Mouse (Mus musculus) liver, embryonic 16.5 days (tissue): ENCODE results near the gene Grk4. TPM values are rescaled to one million over a fixed set of nuclear protein-coding genes. Genes with fewer than 3 reads are reported as not detected.

Experiments
- ATAC-seq: fragments of 200-750 bp; cut with Nextera tagmentation; 2 replicates; pipeline ENCODE4 v1.8.0; 2017; ENCODE audit warnings: low read depth, mild to moderate bottlenecking, moderate number of reproducible peaks, moderate library complexity
- H3K27ac ChIP-seq: fragments of 300-500 bp; sonication (generic); 2 replicates; pipeline ENCODE4 v1.5.1; 2014; ENCODE audit warnings: mild to moderate bottlenecking, low read length
- H3K27me3 ChIP-seq: fragments of 300-500 bp; sonication (generic); 2 replicates; pipeline ENCODE4 v1.6.1; 2014; ENCODE audit warnings: low read depth, low read length, mixed read lengths; ENCODE audit not compliant: control insufficient read depth, insufficient read depth
- H3K36me3 ChIP-seq: fragments of 300-500 bp; sonication (generic); 2 replicates; pipeline ENCODE4 v1.6.1; 2014; ENCODE audit warnings: mild to moderate bottlenecking; ENCODE audit not compliant: control insufficient read depth, insufficient read depth
- H3K4me1 ChIP-seq: fragments of 300-500 bp; sonication (generic); 2 replicates; pipeline ENCODE4 v1.6.1; 2014; ENCODE audit warnings: low read depth, low read length, mixed read lengths; ENCODE audit not compliant: control insufficient read depth
- H3K4me2 ChIP-seq: fragments of 300-500 bp; sonication (generic); 2 replicates; pipeline ENCODE4 v1.6.1; 2014; ENCODE audit warnings: low read depth, low read length, mixed read lengths
- H3K4me3 ChIP-seq: fragments of 300-500 bp; sonication (generic); 2 replicates; pipeline ENCODE4 v1.5.1; 2014; ENCODE audit warnings: low read depth, mild to moderate bottlenecking, low read length
- H3K9ac ChIP-seq: fragments of 300-500 bp; sonication (generic); 2 replicates; pipeline ENCODE4 v1.6.1; 2014; ENCODE audit warnings: low read depth, low read length
- H3K9me3 ChIP-seq: fragments of 300-500 bp; sonication (generic); replicated peaks from 2 replicates; pipeline ENCODE4 v1.6.1; 2016; ENCODE audit warnings: low read length; ENCODE audit not compliant: control insufficient read depth
- WGBS: fragments of 180-500 bp; shearing (Covaris S2); extraction: QIAGEN DNeasy Blood & Tissue Kit; methylation state at CpG from one replicate; pipeline ENCODE4 v1.1.7; 2014; ENCODE audit not compliant: insufficient replicate concordance; 5-methylcytosine and 5-hydroxymethylcytosine counted together
- polyA plus RNA-seq: library from polyadenylated mRNA; unstranded; fragments of >200 nt; fragmentation: Nextera tagmentation; extraction: Ambion mirVana; gene quantifications from 2 replicates; pipeline ENCODE4 v1.2.1, GENCODE M21; 2015

Grk4 gene
- polyA plus RNA-seq, 1 experiment from 2014 or later: 0.91 TPM

GRCm38 (mm10) chr5:34642932-34643331 is 17.2 kb upstream of the Grk4 start:
- Histone ChIP-seq H3K4me2 (no peak overlapping the region), H3K27ac (no peak overlapping the region), H3K4me3 (no peak overlapping the region), H3K36me3 (peaks cover 28% of the 10 kb centered on the region), H3K9me3 (no peaks in the 10 kb centered on the region), H3K4me1 (peaks cover under 1% of the 10 kb centered on the region; the same call in 1 of the 2 replicates), H3K9ac (no peak overlapping the region), H3K27me3 (no peaks in the 10 kb centered on the region)
- ATAC-seq: peak; percentile 61
- WGBS: 76% methylated on average over 5 of the region's 5 CpGs

GRCm38 (mm10) chr5:34647581-34647980 is 12.6 kb upstream of the Grk4 start:
- ATAC-seq: peak; percentile 50; the same call in 1 of the 2 replicates
- H3K4me2 ChIP-seq: no peak overlapping the region
- peaks cover 42% of the 10 kb centered on the region for H3K36me3 ChIP-seq
- H3K27ac ChIP-seq: no peak overlapping the region
- no peak overlapping the region for H3K4me3 ChIP-seq
- no peaks in the 10 kb centered on the region for H3K9me3 ChIP-seq
- no peaks in the 10 kb centered on the region for H3K27me3 ChIP-seq
- 37% methylated on average over 4 of the region's 4 CpGs for WGBS
- H3K9ac ChIP-seq: no peak overlapping the region
- no peaks in the 10 kb centered on the region for H3K4me1 ChIP-seq

GRCm38 (mm10) chr5:34652961-34653360 is 7.2 kb upstream of the Grk4 start:
- H3K4me3 ChIP-seq: no peak overlapping the region
- peaks cover 37% of the 10 kb centered on the region for H3K36me3 ChIP-seq
- WGBS: 44% methylated on average over 5 of the region's 5 CpGs
- no peaks in the 10 kb centered on the region for H3K9me3 ChIP-seq
- H3K27ac ChIP-seq: no peak overlapping the region
- ATAC-seq: no peak
- peaks cover 5% of the 10 kb centered on the region for H3K4me1 ChIP-seq
- H3K27me3 ChIP-seq: no peaks in the 10 kb centered on the region
- no peak overlapping the region for H3K9ac ChIP-seq
- H3K4me2 ChIP-seq: no peak overlapping the region

- Histone ChIP-seq H3K4me1 (peaks cover 11% of the 10 kb centered on the region), H3K27ac (no peak overlapping the region), H3K4me3 (no peak overlapping the region), H3K4me2 (no peak overlapping the region), H3K9ac (no peak overlapping the region), H3K9me3 (no peaks in the 10 kb centered on the region), H3K36me3 (peaks cover 24% of the 10 kb centered on the region), H3K27me3 (no peaks in the 10 kb centered on the region)
- WGBS: 81% methylated on average over 9 of the region's 9 CpGs
- no peak for ATAC-seq
These were observed 5.3 kb upstream of the Grk4 start for GRCm38 (mm10) chr5:34654881-34655280.

DNA sequence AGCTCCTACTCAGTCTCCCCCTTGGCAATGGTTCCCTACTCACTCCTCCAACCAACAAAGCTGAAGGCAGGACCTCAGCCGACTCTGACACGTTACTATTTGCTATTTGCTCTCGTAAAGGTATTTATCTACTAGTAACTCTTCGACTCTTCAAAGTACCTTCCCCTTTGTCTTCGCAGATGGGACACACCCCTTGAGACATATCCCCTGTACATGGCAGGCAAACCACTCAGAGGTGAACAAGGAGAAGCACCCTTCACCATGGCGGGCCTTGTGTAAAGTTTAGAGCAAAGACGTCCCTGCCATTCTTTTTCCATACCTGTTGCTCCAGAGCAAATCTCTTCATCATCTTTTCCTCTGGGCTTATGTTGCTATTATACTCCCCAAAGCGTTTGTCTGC is 2.6 kb upstream of the Grk4 start:
- H3K27ac ChIP-seq: no peak overlapping the region
- H3K27me3 ChIP-seq: no peaks in the 10 kb centered on the region
- no peak overlapping the region for H3K9ac ChIP-seq
- peaks cover 17% of the 10 kb centered on the region for H3K4me1 ChIP-seq
- ATAC-seq: no peak
- H3K36me3 ChIP-seq: peaks cover 12% of the 10 kb centered on the region
- WGBS: 82% methylated on average over 8 of the region's 8 CpGs
- no peaks in the 10 kb centered on the region for H3K9me3 ChIP-seq
- H3K4me3 ChIP-seq: no peak overlapping the region
- no peak overlapping the region for H3K4me2 ChIP-seq

GRCm38 (mm10) chr5:34660591-34661130 is 482 bp downstream of the Grk4 start:
- ATAC-seq: no peak
- under 1% methylated on average over 57 of the region's 57 CpGs for WGBS
- Histone ChIP-seq H3K9me3 (no peaks in the 10 kb centered on the region), H3K4me1 (peaks cover 12% of the 10 kb centered on the region), H3K27ac (peak overlapping the region; percentile 96), H3K27me3 (no peaks in the 10 kb centered on the region), H3K4me3 (peak overlapping the region; percentile 87), H3K9ac (peak overlapping the region; percentile 87), H3K4me2 (peak overlapping the region; percentile 92), H3K36me3 (peaks cover 5% of the 10 kb centered on the region; the same call in 1 of the 2 replicates)

DNA sequence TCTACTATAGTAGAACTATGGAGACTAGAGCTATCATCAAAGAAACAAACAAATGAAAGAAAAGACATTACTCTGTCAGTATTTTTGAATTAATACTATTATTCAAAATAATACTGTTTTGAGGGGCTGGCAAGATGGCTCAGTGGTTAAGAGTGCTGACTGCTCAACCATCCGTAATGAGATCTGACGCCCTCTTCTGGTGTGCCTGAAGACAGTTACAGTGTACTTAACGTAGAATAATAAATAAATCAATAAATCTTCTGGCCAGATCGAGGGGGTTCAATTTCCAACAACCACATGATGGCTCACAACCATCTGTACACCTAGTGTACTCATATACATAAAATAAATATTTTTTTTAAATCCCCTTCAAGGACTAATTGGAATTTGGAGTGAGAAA is 1.7 kb downstream of the Grk4 start:
- Histone ChIP-seq H3K27ac (no peak overlapping the region), H3K4me2 (peak overlapping the region; percentile 92), H3K9ac (no peak overlapping the region), H3K4me3 (no peak overlapping the region), H3K4me1 (peaks cover 12% of the 10 kb centered on the region), H3K27me3 (no peaks in the 10 kb centered on the region), H3K36me3 (no peaks in the 10 kb centered on the region), H3K9me3 (no peaks in the 10 kb centered on the region)
- no peak for ATAC-seq
- WGBS: 78% methylated on average over 4 of the region's 4 CpGs

- Histone ChIP-seq H3K4me2 (no peak overlapping the region), H3K9ac (no peak overlapping the region), H3K27me3 (no peaks in the 10 kb centered on the region), H3K4me3 (no peak overlapping the region), H3K9me3 (no peaks in the 10 kb centered on the region), H3K4me1 (peaks cover 12% of the 10 kb centered on the region), H3K27ac (no peak overlapping the region), H3K36me3 (no peaks in the 10 kb centered on the region)
- ATAC-seq: no peak
- 84% methylated on average over 2 of the region's 2 CpGs for WGBS
These were observed 3.1 kb downstream of the Grk4 start for GRCm38 (mm10) chr5:34663231-34663630.

- no peak overlapping the region for H3K27ac ChIP-seq
- H3K4me2 ChIP-seq: no peak overlapping the region
- H3K36me3 ChIP-seq: no peaks in the 10 kb centered on the region
- no peaks in the 10 kb centered on the region for H3K27me3 ChIP-seq
- H3K4me3 ChIP-seq: no peak overlapping the region
- H3K4me1 ChIP-seq: no peaks in the 10 kb centered on the region
- ATAC-seq: no peak
- no peaks in the 10 kb centered on the region for H3K9me3 ChIP-seq
- 70% methylated on average over 2 of the region's 2 CpGs for WGBS
- H3K9ac ChIP-seq: no peak overlapping the region
These were observed 9.3 kb downstream of the Grk4 start for GRCm38 (mm10) chr5:34669493-34669892.
